8 mouse cellular contexts compared by ENCODE assay signal in the genomic region with DNA sequence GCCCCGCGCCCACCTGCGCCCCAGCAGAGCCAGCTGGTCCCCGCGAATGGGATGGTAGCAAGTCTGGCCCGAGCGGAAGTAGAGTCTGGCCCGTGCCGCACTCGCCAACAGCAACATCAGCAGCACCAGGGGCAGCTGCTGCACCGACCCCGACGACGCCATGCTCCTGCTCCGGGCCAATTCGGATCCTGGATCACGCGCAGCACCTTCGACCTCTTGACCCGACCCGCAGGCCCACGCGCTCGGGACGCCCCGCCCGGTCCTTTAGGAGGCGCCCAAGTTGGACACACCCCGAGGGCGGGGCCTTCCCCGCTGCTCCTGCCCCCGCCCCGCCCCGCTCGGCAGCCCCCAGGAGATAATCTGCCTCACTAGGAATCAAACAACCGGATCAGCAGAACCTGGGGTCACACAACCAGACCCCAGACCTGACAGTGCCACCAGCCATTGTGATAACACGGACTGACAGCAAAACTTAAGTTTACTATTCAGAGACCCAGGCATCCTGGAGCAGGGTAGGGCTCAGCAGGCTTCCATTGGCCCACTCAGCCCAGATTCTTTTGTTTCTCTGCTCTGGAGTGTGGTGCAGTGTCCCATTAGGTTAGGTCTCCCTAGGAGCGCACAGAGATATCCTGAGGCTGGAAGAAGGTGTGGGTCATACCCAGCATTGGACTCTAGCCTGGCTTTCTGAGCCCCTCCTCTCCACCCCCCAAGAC. TPM values are rescaled to one million over a fixed set of nuclear protein-coding genes. Genes with fewer than 3 reads are reported as not detected.
DNase-seq lines count a peak whose midpoint lies in the region; ATAC-seq and TF ChIP-seq lines count a peak whose summit lies in the region.

A gene (minus strand): TSS at position 303 of the 713 bp plus-strand sequence.

- H3K9me3 ChIP-seq in forebrain, embryonic 10.5 days, result no peaks in the 10 kb centered on the region
- H3K9me3 ChIP-seq in heart, embryonic 16.5 days (replicated peaks; ENCODE audit: control insufficient read depth, low read length), result no peaks in the 10 kb centered on the region
- H3K9me3 ChIP-seq in liver, embryonic 15.5 days (replicated peaks), result no peaks in the 10 kb centered on the region
- H3K9me3 ChIP-seq in stomach, postnatal 0 days (ENCODE audit: control insufficient read depth, low read length), result no peaks in the 10 kb centered on the region

- H3K4me1 ChIP-seq in brown adipose tissue, adult 24 weeks (ENCODE audit: control insufficient read depth, insufficient read depth, insufficient read length, low read length), result peaks cover 19% of the 10 kb centered on the region
- H3K4me1 ChIP-seq in forebrain, embryonic 10.5 days, result peaks cover 34% of the 10 kb centered on the region
- peaks cover 24% of the 10 kb centered on the region for H3K4me1 ChIP-seq in heart, embryonic 16.5 days (ENCODE audit: control insufficient read depth, insufficient read depth, low read length)
- H3K4me1 ChIP-seq in liver, embryonic 15.5 days (replicated peaks), result peaks cover 47% of the 10 kb centered on the region
- H3K4me1 ChIP-seq in stomach, postnatal 0 days (replicated peaks; ENCODE audit: control insufficient read depth, insufficient read depth), result peaks cover 8% of the 10 kb centered on the region

- TF ChIP-seq EP300 in stomach, postnatal 0 days (optimal IDR thresholded peaks at IDR 0.05), result no peak

- H3K36me3 ChIP-seq in forebrain, embryonic 10.5 days (replicated peaks), result peaks cover 25% of the 10 kb centered on the region
- H3K36me3 ChIP-seq in heart, embryonic 16.5 days (ENCODE audit: control insufficient read depth, insufficient read depth), result 0 out of 2 replicates have a peak, but pooled peaks cover 5% of the 10 kb centered on the region
- H3K36me3 ChIP-seq in liver, embryonic 15.5 days (replicated peaks), result no peaks in the 10 kb centered on the region
- no peaks in the 10 kb centered on the region for H3K36me3 ChIP-seq in stomach, postnatal 0 days (ENCODE audit: control insufficient read depth, insufficient read depth, low read length)

- peak within 1 kb of the TSS; percentile 83 for H3K27ac ChIP-seq in brown adipose tissue, adult 24 weeks (replicated peaks; ENCODE audit: low read depth, low read length)
- peak within 1 kb of the TSS; percentile 89 for H3K27ac ChIP-seq in forebrain, embryonic 10.5 days
- no peak within 1 kb of the TSS for H3K27ac ChIP-seq in heart, embryonic 16.5 days (ENCODE audit: low read length)
- H3K27ac ChIP-seq in liver, embryonic 15.5 days (replicated peaks), result peak within 1 kb of the TSS; percentile 65
- H3K27ac ChIP-seq in stomach, postnatal 0 days (replicated peaks), result peak within 1 kb of the TSS; percentile 53; the same call in 1 of the 2 replicates

- under 1% methylated on average over 38 of the region's 38 CpGs for WGBS in forebrain, embryonic 10.5 days
- WGBS in heart, embryonic 16.5 days, result 1% methylated on average over 38 of the region's 38 CpGs
- WGBS in liver, embryonic 15.5 days (ENCODE audit: insufficient replicate concordance), result under 1% methylated on average over 38 of the region's 38 CpGs
- under 1% methylated on average over 38 of the region's 38 CpGs for WGBS in stomach, postnatal 0 days

- H3K27me3 ChIP-seq in forebrain, embryonic 10.5 days (ENCODE audit: poor library complexity, severe bottlenecking), result no peaks in the 10 kb centered on the region
- H3K27me3 ChIP-seq in heart, embryonic 16.5 days (ENCODE audit: control insufficient read depth, insufficient read depth, low read length), result no peaks in the 10 kb centered on the region
- peaks cover 3% of the 10 kb centered on the region; the same call in 1 of the 2 replicates for H3K27me3 ChIP-seq in liver, embryonic 15.5 days
- H3K27me3 ChIP-seq in stomach, postnatal 0 days (ENCODE audit: control insufficient read depth, insufficient read depth, low read length), result no peaks in the 10 kb centered on the region

- peak within 1 kb of the TSS; percentile 77 for H3K4me2 ChIP-seq in heart, embryonic 16.5 days (ENCODE audit: low read depth, low read length)
- peak within 1 kb of the TSS; percentile 95 for H3K4me2 ChIP-seq in liver, embryonic 15.5 days
- peak within 1 kb of the TSS; percentile 83 for H3K4me2 ChIP-seq in stomach, postnatal 0 days (replicated peaks; ENCODE audit: low read depth)

- peak within 1 kb of the TSS; percentile 70 for H3K4me3 ChIP-seq in brown adipose tissue, adult 24 weeks (ENCODE audit: insufficient read depth, low read depth, low read length)
- H3K4me3 ChIP-seq in forebrain, embryonic 10.5 days, result peak within 1 kb of the TSS; percentile 66
- peak within 1 kb of the TSS; percentile 67 for H3K4me3 ChIP-seq in heart, embryonic 16.5 days (ENCODE audit: low read length)
- H3K4me3 ChIP-seq in liver, embryonic 15.5 days (replicated peaks), result peak within 1 kb of the TSS; percentile 69
- peak within 1 kb of the TSS; percentile 60 for H3K4me3 ChIP-seq in stomach, postnatal 0 days (ENCODE audit: low read depth, low read length)

- peak within 1 kb of the TSS; percentile 74 for H3K9ac ChIP-seq in heart, embryonic 16.5 days (ENCODE audit: low read length)
- H3K9ac ChIP-seq in liver, embryonic 15.5 days, result peak within 1 kb of the TSS; percentile 71
- peak within 1 kb of the TSS; percentile 68 for H3K9ac ChIP-seq in stomach, postnatal 0 days (ENCODE audit: low read length)

- peak; percentile 64 for DNase-seq in forebrain, embryonic 10.5 days (ENCODE audit: extremely low spot score, low spot score)
- peak; percentile 82 to 90 for DNase-seq in kidney, postnatal 25 days
- DNase-seq in neural tube, embryonic 10.5 days (ENCODE audit: extremely low spot score, low spot score), result peak; percentile 78
- DNase-seq in stomach, postnatal 0 days (ENCODE audit: low spot score), result peak; percentile 77

- peak; percentile 72 for ATAC-seq in CD4-positive, CD25-positive, alpha-beta regulatory T cell, adult 4 months
- peak; percentile 74 for ATAC-seq in heart, embryonic 16.5 days (replicated peaks; ENCODE audit: extremely low read depth, insufficient read depth, low FRiP score)
- peak; percentile 82 for ATAC-seq in liver, embryonic 15.5 days (ENCODE audit: insufficient read depth)
- peak; percentile 67 for ATAC-seq in stomach, postnatal 0 days (ENCODE audit: low FRiP score, low TSS enrichment)

- TF ChIP-seq CTCF in stomach, postnatal 0 days (IDR thresholded peaks at IDR 0.05; ENCODE audit: low read depth), result no peak

RNA-seq across cellular contexts. Expression of the gene that starts here (rescaled TPM):
- 100 to 1,000 TPM in 1 of 2 experiments, 10 to 100 TPM in 1; 91.9 to 125 TPM for polyA plus RNA-seq in CD4-positive, CD25-positive, alpha-beta regulatory T cell, adult 4 months (2017; shearing (Covaris generic))
- 155 and 162 TPM in 2 replicates for polyA plus RNA-seq in brown adipose tissue, adult 24 weeks (2012; ENCODE audit: insufficient read depth, insufficient read length, missing spikeins)
- 102 and 106 TPM in 2 replicates for polyA plus RNA-seq in forebrain, embryonic 10.5 days (2016; fragmentation: Nextera tagmentation; extraction: Ambion mirVana)
- 123 and 131 TPM in 2 replicates for polyA plus RNA-seq in heart, embryonic 16.5 days (2015; fragmentation: Nextera tagmentation; extraction: Ambion mirVana)
- 122 and 142 TPM in 2 replicates for polyA plus RNA-seq in liver, embryonic 15.5 days (2015; fragmentation: Nextera tagmentation; extraction: Ambion mirVana)
- 90.4 and 94.2 TPM in 2 replicates for polyA plus RNA-seq in stomach, postnatal 0 days (2015; fragmentation: Nextera tagmentation; extraction: Ambion mirVana)
